In the genomic region with DNA sequence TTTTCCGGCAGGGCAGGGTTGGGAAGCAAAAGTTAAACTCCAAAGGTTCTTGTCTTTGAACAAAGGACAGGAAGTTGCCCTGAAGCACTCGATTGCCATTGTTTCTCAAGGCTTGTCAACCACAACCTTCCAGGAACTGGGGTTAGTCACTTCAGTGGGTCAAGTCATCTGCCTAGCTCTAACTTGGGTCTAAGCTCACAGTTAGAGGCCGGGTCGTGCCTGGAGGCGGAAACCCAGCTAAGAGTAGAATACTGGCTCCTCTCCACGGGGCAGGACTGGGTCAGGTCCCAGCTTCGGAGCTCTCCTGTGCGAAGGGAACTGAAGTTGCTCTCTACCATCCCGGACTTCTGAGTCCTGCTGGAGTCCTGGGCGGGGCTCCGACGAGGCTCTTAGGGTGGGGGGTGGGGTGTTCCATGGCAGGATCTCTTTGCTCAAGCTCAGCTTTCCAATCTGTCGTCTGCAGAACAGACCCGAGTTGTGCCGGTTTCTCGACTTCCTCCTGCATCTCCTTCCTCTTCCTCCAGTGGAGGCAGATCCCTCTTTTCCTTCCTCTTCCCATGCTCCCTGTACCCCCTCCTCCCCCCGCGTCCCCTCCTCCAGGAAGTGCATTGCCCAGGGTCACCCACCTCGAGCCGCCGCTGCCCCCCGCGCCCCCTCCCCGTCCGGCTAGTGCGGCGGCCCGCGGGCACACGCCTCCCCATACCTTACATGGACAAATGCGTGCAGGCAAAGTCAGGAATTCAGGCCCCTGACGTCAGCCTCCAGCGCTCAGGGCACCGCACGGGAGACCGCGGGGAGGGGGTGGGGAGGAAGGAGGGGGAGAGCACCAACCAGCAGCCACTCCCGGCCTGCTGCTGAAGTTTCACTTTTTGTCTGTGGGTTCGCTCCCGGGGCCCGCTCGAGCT, we compare ENCODE assay signal across 8 mouse cellular contexts. TPM values are rescaled to one million over a fixed set of nuclear protein-coding genes. Genes with fewer than 3 reads are reported as not detected.
A peak's percentile ranks its signal among the peaks of the same experiment; 100 is the strongest.
DNase-seq lines count a peak whose midpoint lies in the region; ATAC-seq and TF ChIP-seq lines count a peak whose summit lies in the region.

A gene (plus strand): TSS at position 857 of the 905 bp plus-strand sequence.

- 3% methylated on average over 42 of the region's 42 CpGs for WGBS in forebrain, embryonic 12.5 days
- WGBS in lung, adult 2 months = 2% methylated on average over 42 of the region's 42 CpGs
- WGBS in neural tube, embryonic 13.5 days = 2% methylated on average over 42 of the region's 42 CpGs

- peak within 1 kb of the TSS; percentile 91 for H3K9ac ChIP-seq in forebrain, embryonic 12.5 days
- H3K9ac ChIP-seq in neural tube, embryonic 13.5 days = peak within 1 kb of the TSS; percentile 92

- 0 out of 2 replicates have a peak, but pooled peaks have one; percentile 53 for TF ChIP-seq POLR2A in bone marrow macrophage, adult 2 months (IDR thresholded peaks at IDR 0.05; ENCODE audit: borderline replicate concordance, low read depth, low read length)
- TF ChIP-seq POLR2A in lung, adult 2 months (IDR thresholded peaks at IDR 0.05; ENCODE audit: borderline replicate concordance, extremely low read depth, low read depth, low read length) = peak; percentile 57; the same call in 1 of the 2 replicates

- peaks cover 14% of the 10 kb centered on the region for H3K4me1 ChIP-seq in bone marrow macrophage, adult 2 months (ENCODE audit: control insufficient read depth, insufficient read depth, low read length)
- peaks cover 23% of the 10 kb centered on the region for H3K4me1 ChIP-seq in forebrain, embryonic 12.5 days
- peaks cover 4% of the 10 kb centered on the region for H3K4me1 ChIP-seq in lung, adult 2 months (ENCODE audit: control insufficient read depth, insufficient read depth, low read length)
- peaks cover 15% of the 10 kb centered on the region for H3K4me1 ChIP-seq in neural tube, embryonic 13.5 days (replicated peaks)

- peak; percentile 84 for DNase-seq in CD4-positive helper T cell, adult 2 months (ENCODE audit: low read depth, low spot score)
- peak; percentile 69 for DNase-seq in heart, postnatal 25 days (ENCODE audit: low spot score)
- peak; percentile 83 to 92 for DNase-seq in kidney, postnatal 4 days
- peak; percentile 80 for DNase-seq in lung, adult 2 months
- DNase-seq in testis, postnatal 10 days (ENCODE audit: low spot score) = peak; percentile 81

- ATAC-seq in forebrain, embryonic 12.5 days (ENCODE audit: low FRiP score) = peak; percentile 90
- ATAC-seq in neural tube, embryonic 13.5 days (ENCODE audit: low read depth) = peak; percentile 91

- intact Hi-C loops in heart, postnatal 25 days (cut with DNase I) = loop anchor here (2.0 to 5.0 kb wide), 2 partner anchors 406 to 664 kb away; no protein-coding TSS in a partner anchor

- H3K27ac ChIP-seq in bone marrow macrophage, adult 2 months (ENCODE audit: insufficient read depth, low read depth, low read length) = peak within 1 kb of the TSS; percentile 77
- H3K27ac ChIP-seq in forebrain, embryonic 12.5 days = peak within 1 kb of the TSS; percentile 90
- H3K27ac ChIP-seq in neural tube, embryonic 13.5 days (replicated peaks) = peak within 1 kb of the TSS; percentile 89

- no peaks in the 10 kb centered on the region for H3K36me3 ChIP-seq in forebrain, embryonic 12.5 days (replicated peaks)
- no peaks in the 10 kb centered on the region for H3K36me3 ChIP-seq in neural tube, embryonic 13.5 days

- no peaks in the 10 kb centered on the region for H3K27me3 ChIP-seq in forebrain, embryonic 12.5 days
- H3K27me3 ChIP-seq in neural tube, embryonic 13.5 days = no peaks in the 10 kb centered on the region

- peak within 1 kb of the TSS; percentile 77 for H3K4me2 ChIP-seq in forebrain, embryonic 12.5 days
- H3K4me2 ChIP-seq in neural tube, embryonic 13.5 days = peak within 1 kb of the TSS; percentile 80

- H3K9me3 ChIP-seq in forebrain, embryonic 12.5 days = no peaks in the 10 kb centered on the region
- no peaks in the 10 kb centered on the region for H3K9me3 ChIP-seq in neural tube, embryonic 13.5 days

- no peak for TF ChIP-seq CTCF in bone marrow macrophage, adult 2 months (IDR thresholded peaks at IDR 0.05; ENCODE audit: low read depth, low read length)
- TF ChIP-seq CTCF in lung, adult 2 months (IDR thresholded peaks at IDR 0.05; ENCODE audit: insufficient read depth, low read length) = no peak

- peak within 1 kb of the TSS; percentile 77 for H3K4me3 ChIP-seq in bone marrow macrophage, adult 2 months (ENCODE audit: insufficient read depth, low read length)
- peak within 1 kb of the TSS; percentile 90 for H3K4me3 ChIP-seq in forebrain, embryonic 12.5 days (replicated peaks)
- peak within 1 kb of the TSS; percentile 90 for H3K4me3 ChIP-seq in lung, adult 2 months (replicated peaks; ENCODE audit: extremely low read depth, low read depth, low read length)
- peak within 1 kb of the TSS; percentile 83 for H3K4me3 ChIP-seq in neural tube, embryonic 13.5 days

RNA-seq across cellular contexts. Expression of the gene that starts here (rescaled TPM):
- 7.8 and 10.5 TPM in 2 replicates for polyA plus RNA-seq in bone marrow macrophage, adult 2 months (2012; ENCODE audit: insufficient read depth, insufficient read length, missing spikeins)
- 16.1 and 18.1 TPM in 2 replicates for polyA plus RNA-seq in forebrain, embryonic 12.5 days (2016; fragmentation: Nextera tagmentation; extraction: Ambion mirVana)
- 10 to 100 TPM; 32.7 to 40.5 TPM for total RNA-seq in heart, postnatal 25 days (2021)
- 17.6 and 18.7 TPM in 2 replicates for polyA plus RNA-seq in lung, adult 2 months (2012; rRNA removed)
- polyA plus RNA-seq in neural tube, embryonic 13.5 days (2015; fragmentation: Nextera tagmentation; extraction: Ambion mirVana) = 13.3 and 15.0 TPM in 2 replicates

Comparison
In these comparisons a context has a peak if more than half of its experiments do, and no peak if none do; other contexts are left out.
1. Peak in every context shown above with its lines: DNase-seq, ATAC-seq, H3K4me3 ChIP-seq and H3K27ac ChIP-seq.